11 mouse cellular contexts compared by ENCODE assay signal in genomic region chr13:19841615-19842014, GRCm38 (mm10).
"Had no signal": no experiment of that assay in that cellular context is flagged by ENCODE, and none has a peak within 500 bp of the region (broad histone marks: within the 10 kb centered on the region; RNA-seq: fewer than 3 reads in every experiment).

No protein-coding gene starts in this region.

- ATAC-seq: liver, postnatal 0 days; lung, postnatal 0 days; midbrain, embryonic 13.5 days; midbrain, embryonic 15.5 days had no signal

- DNase-seq: liver, postnatal 0 days; lung, adult 2 months; lung, postnatal 14 days; lung, postnatal 36 days; right cerebral cortex, postnatal 25 days; thymus, adult 2 months; thymus, postnatal 14 days; thymus, postnatal 36 days had no signal
